Mouse (Mus musculus): ENCODE results near the gene Srpk2. TPM values are rescaled to one million over a fixed set of nuclear protein-coding genes. Genes with fewer than 3 reads are reported as not detected.

Gene Srpk2
- total and polyA plus RNA-seq, 3 experiments = 8.4 to 37.4 (median 35.1) TPM

DNA sequence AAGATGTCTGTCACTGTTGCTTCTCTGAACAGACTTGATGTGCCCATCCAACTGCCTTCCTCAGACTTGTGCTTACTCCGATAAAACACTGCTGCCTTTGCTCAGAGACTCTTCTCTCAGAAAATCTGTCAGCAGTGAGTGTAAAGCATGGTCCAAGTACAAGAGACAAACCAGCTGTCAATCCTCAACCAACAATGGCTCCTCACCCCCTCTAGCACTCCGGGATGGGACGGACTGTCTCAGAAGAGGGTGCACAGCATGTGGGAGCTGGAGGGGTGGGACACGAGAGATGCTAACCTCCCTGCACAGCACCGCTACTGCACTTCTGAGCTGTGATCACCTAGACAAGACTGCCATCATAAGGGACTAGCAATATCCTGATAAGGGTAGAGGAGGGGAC, 26.4 kb downstream of the Srpk2 start:
- Histone ChIP-seq H3K27me3 (ENCODE audit: control insufficient read depth, insufficient read depth, low read length) (no peaks in the 10 kb centered on the region), H3K79me2 (replicated peaks; ENCODE audit: control insufficient read depth, insufficient read depth, low read length) (no peaks in the 10 kb centered on the region), H3K9ac (ENCODE audit: low read depth, low read length) (no peak overlapping the region), H3K27ac (no peak overlapping the region), H3K36me3 (ENCODE audit: control insufficient read depth, insufficient read depth, low read length) (no peaks in the 10 kb centered on the region), H3K4me3 (no peak overlapping the region), H3K4me1 (ENCODE audit: control insufficient read depth, insufficient read depth, low read length) (no peaks in the 10 kb centered on the region)
- TF ChIP-seq POLR2A (IDR thresholded peaks at IDR 0.05; ENCODE audit: insufficient read depth, low read depth, low read length) (no peak), CTCF (IDR thresholded peaks at IDR 0.05) (no peak), EP300 (IDR thresholded peaks at IDR 0.05; ENCODE audit: insufficient read depth, low read depth, low read length) (no peak)
- 78% methylated on average over 5 of the region's 5 CpGs for WGBS
- DNase-seq = no peak
- intact Hi-C loops (cut with DNase I) = loop anchor here (5.0 to 10.0 kb wide), 4 partner anchors 156 to 403 kb away; no protein-coding TSS in a partner anchor

DNA sequence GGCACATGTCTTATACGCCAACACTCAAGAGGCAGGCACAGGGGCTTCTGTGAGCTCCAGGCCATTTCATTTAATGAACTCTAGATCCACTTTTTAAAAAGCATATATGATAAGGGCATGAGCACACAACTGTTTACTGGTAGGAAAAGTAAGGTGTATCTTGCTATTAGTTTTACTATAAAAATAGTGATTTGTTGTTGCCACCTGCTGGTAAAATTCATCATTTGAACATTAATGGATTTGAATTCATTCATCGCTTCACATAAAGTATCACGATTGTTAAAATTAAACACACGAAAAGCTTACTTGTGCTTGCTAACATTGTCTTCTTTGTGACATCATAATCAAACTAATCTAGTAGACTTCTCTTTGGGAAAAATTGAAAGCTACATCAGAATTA, 27.8 kb downstream of the Srpk2 start:
- H3K27me3 ChIP-seq (ENCODE audit: control insufficient read depth, insufficient read depth, low read length) = no peaks in the 10 kb centered on the region
- no peak overlapping the region for H3K4me3 ChIP-seq
- 83% methylated on average over 4 of the region's 4 CpGs for WGBS
- H3K27ac ChIP-seq = no peak overlapping the region
- H3K9ac ChIP-seq (ENCODE audit: low read depth, low read length) = no peak overlapping the region
- no peaks in the 10 kb centered on the region for H3K4me1 ChIP-seq (ENCODE audit: control insufficient read depth, insufficient read depth, low read length)
- H3K79me2 ChIP-seq (replicated peaks; ENCODE audit: control insufficient read depth, insufficient read depth, low read length) = no peaks in the 10 kb centered on the region
- TF ChIP-seq POLR2A (IDR thresholded peaks at IDR 0.05; ENCODE audit: insufficient read depth, low read depth, low read length) (no peak), CTCF (IDR thresholded peaks at IDR 0.05) (peak; percentile 66)
- no peaks in the 10 kb centered on the region for H3K36me3 ChIP-seq (ENCODE audit: control insufficient read depth, insufficient read depth, low read length)
- intact Hi-C loops (cut with DNase I) = loop anchor here (5.0 to 10.0 kb wide), 4 partner anchors 154 to 402 kb away; no protein-coding TSS in a partner anchor
- no peak for DNase-seq

- intact Hi-C loops (cut with DNase I) = loop anchor here (5.0 to 10.0 kb wide), 4 partner anchors 153 to 400 kb away; no protein-coding TSS in a partner anchor
- no peak overlapping the region for H3K9ac ChIP-seq (ENCODE audit: low read depth, low read length)
- H3K27ac ChIP-seq = no peak overlapping the region
- no peak for DNase-seq
- H3K27me3 ChIP-seq (ENCODE audit: control insufficient read depth, insufficient read depth, low read length) = no peaks in the 10 kb centered on the region
- WGBS = 55% methylated on average over 1 of the region's 1 CpGs
- no peak overlapping the region for H3K4me3 ChIP-seq
- TF ChIP-seq EP300 (IDR thresholded peaks at IDR 0.05; ENCODE audit: insufficient read depth, low read depth, low read length) (no peak), CTCF (IDR thresholded peaks at IDR 0.05) (no peak), POLR2A (IDR thresholded peaks at IDR 0.05; ENCODE audit: insufficient read depth, low read depth, low read length) (no peak)
- H3K36me3 ChIP-seq (ENCODE audit: control insufficient read depth, insufficient read depth, low read length) = no peaks in the 10 kb centered on the region
- no peaks in the 10 kb centered on the region for H3K79me2 ChIP-seq (replicated peaks; ENCODE audit: control insufficient read depth, insufficient read depth, low read length)
- H3K4me1 ChIP-seq (ENCODE audit: control insufficient read depth, insufficient read depth, low read length) = no peaks in the 10 kb centered on the region; the same call in 1 of the 2 replicates
Measured at GRCm38 (mm10) chr5:23655030-23655429, 29.4 kb downstream of the Srpk2 start.

DNA sequence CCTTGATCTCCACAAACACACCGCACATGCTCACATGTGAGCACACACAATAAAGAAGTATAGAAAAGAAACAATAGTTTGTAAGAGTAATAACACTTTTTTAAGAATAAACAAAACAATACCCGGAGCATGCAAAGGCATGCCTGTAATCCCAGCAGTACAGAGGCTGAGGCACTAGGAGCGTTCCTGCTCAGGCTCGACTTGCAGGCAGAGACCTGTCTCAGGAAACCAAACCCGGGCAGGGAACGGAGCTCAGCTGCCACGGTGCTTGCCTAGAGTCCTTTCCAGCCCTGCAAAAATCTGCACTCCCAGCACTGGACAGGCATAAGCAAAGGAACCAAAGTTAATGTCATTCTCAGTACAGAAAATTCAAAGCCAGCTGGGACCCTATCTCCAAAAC, 32.1 kb downstream of the Srpk2 start:
- H3K27ac ChIP-seq = no peak overlapping the region
- 73% methylated on average over 7 of the region's 7 CpGs for WGBS
- TF ChIP-seq EP300 (IDR thresholded peaks at IDR 0.05; ENCODE audit: insufficient read depth, low read depth, low read length) (no peak), POLR2A (IDR thresholded peaks at IDR 0.05; ENCODE audit: insufficient read depth, low read depth, low read length) (no peak), CTCF (IDR thresholded peaks at IDR 0.05) (no peak)
- intact Hi-C loops (cut with DNase I) = loop anchor here (10.0 kb wide), 2 partner anchors 268 to 398 kb away; no protein-coding TSS in a partner anchor
- H3K79me2 ChIP-seq (replicated peaks; ENCODE audit: control insufficient read depth, insufficient read depth, low read length) = no peaks in the 10 kb centered on the region
- no peaks in the 10 kb centered on the region for H3K27me3 ChIP-seq (ENCODE audit: control insufficient read depth, insufficient read depth, low read length)
- H3K4me1 ChIP-seq (ENCODE audit: control insufficient read depth, insufficient read depth, low read length) = no peaks in the 10 kb centered on the region; the same call in 1 of the 2 replicates
- H3K9ac ChIP-seq (ENCODE audit: low read depth, low read length) = no peak overlapping the region
- no peak for DNase-seq
- no peaks in the 10 kb centered on the region for H3K36me3 ChIP-seq (ENCODE audit: control insufficient read depth, insufficient read depth, low read length)
- H3K4me3 ChIP-seq = no peak overlapping the region

GRCm38 (mm10) chr5:23651786-23652185, 32.6 kb downstream of the Srpk2 start:
- TF ChIP-seq EP300 (IDR thresholded peaks at IDR 0.05; ENCODE audit: insufficient read depth, low read depth, low read length) = no peak
- no peak for DNase-seq
- no peak overlapping the region for H3K4me3 ChIP-seq
- H3K36me3 ChIP-seq (ENCODE audit: control insufficient read depth, insufficient read depth, low read length) = no peaks in the 10 kb centered on the region
- H3K4me1 ChIP-seq (ENCODE audit: control insufficient read depth, insufficient read depth, low read length) = no peaks in the 10 kb centered on the region; the same call in 1 of the 2 replicates
- WGBS = 94% methylated on average over 3 of the region's 3 CpGs
- no peak overlapping the region for H3K9ac ChIP-seq (ENCODE audit: low read depth, low read length)
- intact Hi-C loops (cut with DNase I) = loop anchor here (10.0 kb wide), 2 partner anchors 267 to 397 kb away; no protein-coding TSS in a partner anchor
- H3K27ac ChIP-seq = no peak overlapping the region
- H3K27me3 ChIP-seq (ENCODE audit: control insufficient read depth, insufficient read depth, low read length) = no peaks in the 10 kb centered on the region
- H3K79me2 ChIP-seq (replicated peaks; ENCODE audit: control insufficient read depth, insufficient read depth, low read length) = no peaks in the 10 kb centered on the region

DNA sequence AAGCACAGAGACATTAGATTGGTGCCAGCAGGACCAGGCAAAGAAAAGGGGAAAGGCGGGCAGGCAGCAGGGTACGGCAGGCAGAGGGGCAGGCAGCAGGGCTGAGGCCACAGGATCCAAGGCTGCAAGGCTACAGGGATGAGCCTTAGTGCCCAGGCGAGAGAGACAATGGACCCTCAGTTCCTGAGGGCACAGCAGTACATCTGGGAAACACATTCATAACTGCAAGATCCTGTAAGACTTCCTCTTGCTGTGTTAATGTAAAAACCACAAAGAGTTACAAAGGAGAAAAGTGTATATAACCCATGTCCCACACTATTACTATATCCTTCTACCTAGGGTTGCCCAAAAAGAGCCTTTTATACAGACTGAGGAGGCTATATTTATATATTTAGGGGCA, 33.9 kb downstream of the Srpk2 start:
- Histone ChIP-seq H3K4me1 (ENCODE audit: control insufficient read depth, insufficient read depth, low read length) (no peaks in the 10 kb centered on the region; the same call in 1 of the 2 replicates), H3K27me3 (ENCODE audit: control insufficient read depth, insufficient read depth, low read length) (no peaks in the 10 kb centered on the region), H3K36me3 (ENCODE audit: control insufficient read depth, insufficient read depth, low read length) (no peaks in the 10 kb centered on the region), H3K9ac (ENCODE audit: low read depth, low read length) (no peak overlapping the region), H3K4me3 (no peak overlapping the region), H3K27ac (no peak overlapping the region), H3K79me2 (replicated peaks; ENCODE audit: control insufficient read depth, insufficient read depth, low read length) (no peaks in the 10 kb centered on the region)
- no peak for DNase-seq
- TF ChIP-seq EP300 (IDR thresholded peaks at IDR 0.05; ENCODE audit: insufficient read depth, low read depth, low read length) (no peak), CTCF (IDR thresholded peaks at IDR 0.05) (no peak), POLR2A (IDR thresholded peaks at IDR 0.05; ENCODE audit: insufficient read depth, low read depth, low read length) (no peak)
- WGBS = 65% methylated on average over 3 of the region's 3 CpGs
- intact Hi-C loops (cut with DNase I) = loop anchor here (10.0 kb wide), 2 partner anchors 266 to 396 kb away; no protein-coding TSS in a partner anchor

All from heart, adult 2 months (tissue).